ENCODE assay signal across 8 mouse cellular contexts in the genomic region with DNA sequence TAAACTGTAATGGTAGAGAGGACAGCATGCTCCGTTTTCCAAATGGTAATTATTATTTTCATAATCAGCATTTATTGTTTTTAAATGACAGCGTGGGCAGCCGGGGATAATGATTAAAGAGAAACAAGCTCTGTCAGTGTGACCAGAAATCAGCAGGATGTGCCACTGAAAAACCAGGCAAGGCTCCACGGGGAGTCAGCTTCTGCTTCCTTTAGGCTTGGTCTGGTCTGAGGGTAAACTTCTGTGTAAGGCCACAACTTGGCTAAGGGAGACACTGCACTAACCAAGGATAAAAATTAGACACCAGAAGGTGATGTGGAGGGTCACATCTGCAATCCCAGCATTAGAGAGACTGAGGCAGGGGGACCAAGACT. TPM values are rescaled to one million over a fixed set of nuclear protein-coding genes. Genes with fewer than 3 reads are reported as not detected.
DNase-seq lines count a peak whose midpoint lies in the region; ATAC-seq and TF ChIP-seq lines count a peak whose summit lies in the region.
"Had no signal": no experiment of that assay in that cellular context is flagged by ENCODE, and none has a peak within 500 bp of the region (broad histone marks: within the 10 kb centered on the region; RNA-seq: fewer than 3 reads in every experiment).

No protein-coding gene starts in this region.

- H3K4me2 ChIP-seq in hindbrain, embryonic 15.5 days = no peak overlapping the region
- H3K4me2 ChIP-seq in limb, embryonic 15.5 days = no peak overlapping the region

- TF ChIP-seq POLR2A in thymus, adult 2 months (IDR thresholded peaks at IDR 0.05; ENCODE audit: control insufficient read depth, extremely low read depth, insufficient read depth, low read length, poor library complexity) = no peak

- peaks cover 18% of the 10 kb centered on the region for H3K4me1 ChIP-seq in hindbrain, embryonic 15.5 days (replicated peaks)
- H3K4me1 ChIP-seq in hindbrain, embryonic 10.5 days (replicated peaks) = 0 out of 2 replicates have a peak, but pooled peaks cover 6% of the 10 kb centered on the region
- H3K4me1 ChIP-seq in thymus, adult 2 months (replicated peaks; ENCODE audit: control insufficient read depth, insufficient read depth, low read length) = peaks cover 19% of the 10 kb centered on the region
- H3K4me1 ChIP-seq in limb, embryonic 15.5 days = peaks cover 25% of the 10 kb centered on the region

- 0 out of 2 replicates have a peak overlapping the region, but pooled peaks have one; percentile 1 for H3K27ac ChIP-seq in hindbrain, embryonic 15.5 days (replicated peaks)
- H3K27ac ChIP-seq in hindbrain, embryonic 10.5 days = no peak overlapping the region
- peak overlapping the region; percentile 57 for H3K27ac ChIP-seq in thymus, adult 2 months (ENCODE audit: control insufficient read depth, insufficient read depth, low read length)
- H3K27ac ChIP-seq in limb, embryonic 15.5 days = 0 out of 2 replicates have a peak overlapping the region, but pooled peaks have one; percentile 33

- no peaks in the 10 kb centered on the region for H3K36me3 ChIP-seq in hindbrain, embryonic 15.5 days
- no peaks in the 10 kb centered on the region for H3K36me3 ChIP-seq in hindbrain, embryonic 10.5 days
- H3K36me3 ChIP-seq in thymus, adult 2 months (ENCODE audit: control insufficient read depth, insufficient read depth, low read length) = no peaks in the 10 kb centered on the region
- no peaks in the 10 kb centered on the region for H3K36me3 ChIP-seq in limb, embryonic 15.5 days

- no peak for DNase-seq in hindbrain, embryonic 10.5 days (ENCODE audit: low spot score)
- no peak for DNase-seq in thymus, adult 2 months
- DNase-seq in thymus, adult 18-20 months = no peak
- DNase-seq in left cerebral cortex, postnatal 4 days = no peak
- DNase-seq in adrenal gland, adult 8-10 months = no peak
- DNase-seq: right cerebral cortex, postnatal 14 days had no signal

- H3K27me3 ChIP-seq in hindbrain, embryonic 15.5 days = no peaks in the 10 kb centered on the region
- H3K27me3 ChIP-seq in hindbrain, embryonic 10.5 days (ENCODE audit: insufficient read depth, poor library complexity, severe bottlenecking) = no peaks in the 10 kb centered on the region
- no peaks in the 10 kb centered on the region for H3K27me3 ChIP-seq in thymus, adult 2 months (ENCODE audit: control insufficient read depth, insufficient read depth, low read length)
- H3K27me3 ChIP-seq in limb, embryonic 15.5 days = no peaks in the 10 kb centered on the region

- TF ChIP-seq CTCF in thymus, adult 2 months (IDR thresholded peaks at IDR 0.05; ENCODE audit: borderline replicate concordance, control insufficient read depth, extremely low read depth, insufficient read depth, low read length, poor library complexity) = no peak

- H3K9me3 ChIP-seq in hindbrain, embryonic 15.5 days = no peaks in the 10 kb centered on the region
- H3K9me3 ChIP-seq in hindbrain, embryonic 10.5 days = no peaks in the 10 kb centered on the region
- H3K9me3 ChIP-seq in limb, embryonic 15.5 days = no peaks in the 10 kb centered on the region

- 52% methylated on average over 4 of the region's 4 CpGs for WGBS in hindbrain, embryonic 15.5 days
- WGBS in hindbrain, embryonic 10.5 days = 65% methylated on average over 4 of the region's 4 CpGs
- 13% methylated on average over 4 of the region's 4 CpGs for WGBS in thymus, adult 2 months
- 31% methylated on average over 4 of the region's 4 CpGs for WGBS in limb, embryonic 15.5 days

- ATAC-seq in hindbrain, embryonic 15.5 days (ENCODE audit: low FRiP score, low read depth) = no peak
- no peak for ATAC-seq in limb, embryonic 15.5 days (ENCODE audit: insufficient number of reproducible peaks, low FRiP score, low TSS enrichment, low read depth)

- H3K9ac ChIP-seq in hindbrain, embryonic 15.5 days = no peak overlapping the region
- H3K9ac ChIP-seq in limb, embryonic 15.5 days = no peak overlapping the region

- no peak overlapping the region for H3K4me3 ChIP-seq in hindbrain, embryonic 15.5 days
- H3K4me3 ChIP-seq in hindbrain, embryonic 10.5 days = no peak overlapping the region
- peak overlapping the region; percentile 16; the same call in 1 of the 2 replicates for H3K4me3 ChIP-seq in thymus, adult 2 months (ENCODE audit: control insufficient read depth, insufficient read depth, low read length)
- H3K4me3 ChIP-seq in limb, embryonic 15.5 days = no peak overlapping the region

- intact Hi-C loops in left cerebral cortex, postnatal 4 days (cut with DNase I) = no loop called here

RNA-seq across cellular contexts. Expression of gene B3gnt2, which starts 11.5 kb away (rescaled TPM):
- polyA plus RNA-seq in hindbrain, embryonic 15.5 days (2015; fragmentation: Nextera tagmentation; extraction: Ambion mirVana) = 3.0 and 4.4 TPM in 2 replicates
- 1.2 and 2.1 TPM in 2 replicates for polyA plus RNA-seq in hindbrain, embryonic 10.5 days (2016; fragmentation: Nextera tagmentation; extraction: Ambion mirVana)
- 35.4 and 41.4 TPM in 2 replicates for polyA plus RNA-seq in thymus, adult 2 months (2012; rRNA removed)
- polyA plus RNA-seq in limb, embryonic 15.5 days (2015; fragmentation: Nextera tagmentation; extraction: Ambion mirVana) = 9.8 and 11.6 TPM in 2 replicates
- 1 to 10 TPM; 4.1 to 4.3 TPM for total RNA-seq in left cerebral cortex, postnatal 4 days (2021)
- 100 to 1,000 TPM in 1 of 4 experiments, 10 to 100 TPM in 3; 55.0 to 101 (median 68.4) TPM for total RNA-seq in adrenal gland, adult 8-10 months (2022)
